Mouse (Mus musculus): ENCODE measurements at regions not wholly inside any gene's neighbourhood (a gene's known extent, or its start where the extent isn't known, plus 50 kb on each side); places are given as distances from the start of the nearest gene placed in this dataset.

DNA sequence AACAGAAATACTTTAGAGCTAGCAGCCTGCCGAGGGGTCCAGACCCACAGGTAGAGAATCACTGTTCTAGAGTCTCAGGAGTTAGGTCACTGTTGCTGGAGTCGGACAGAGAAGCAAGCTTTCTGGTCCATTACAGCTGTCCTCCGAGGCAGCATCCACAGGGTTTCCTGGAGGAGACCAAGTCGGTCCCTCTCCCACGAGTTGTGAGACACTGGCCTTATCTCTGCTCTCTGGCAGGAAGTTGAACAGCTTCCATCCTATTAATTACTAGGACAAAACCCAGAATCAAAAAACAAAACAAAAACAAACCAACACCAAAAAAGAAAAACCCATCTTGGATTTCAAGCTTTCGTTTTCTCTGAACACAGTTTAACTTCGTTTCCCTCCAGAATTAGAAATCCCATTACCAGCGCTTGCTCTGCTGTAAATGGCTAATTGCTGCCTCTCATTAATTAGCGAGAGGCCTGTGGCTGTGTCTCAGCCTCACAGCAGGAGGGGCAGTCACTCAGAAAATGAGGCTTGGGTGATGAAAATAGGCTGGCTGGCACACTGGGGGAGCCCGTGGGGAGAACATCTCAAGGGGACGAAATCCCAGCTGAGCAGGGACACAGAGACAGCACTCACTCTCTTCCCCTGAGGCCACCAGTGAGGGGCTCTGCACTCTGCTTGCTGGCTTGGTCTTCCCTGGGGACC is 201.3 kb downstream of the Adgrd1 start:
- Histone ChIP-seq H3K27ac (no peak overlapping the region), H3K9me3 (no peaks in the 10 kb centered on the region)
- WGBS: 34% methylated on average over 11 of the region's 11 CpGs

DNA sequence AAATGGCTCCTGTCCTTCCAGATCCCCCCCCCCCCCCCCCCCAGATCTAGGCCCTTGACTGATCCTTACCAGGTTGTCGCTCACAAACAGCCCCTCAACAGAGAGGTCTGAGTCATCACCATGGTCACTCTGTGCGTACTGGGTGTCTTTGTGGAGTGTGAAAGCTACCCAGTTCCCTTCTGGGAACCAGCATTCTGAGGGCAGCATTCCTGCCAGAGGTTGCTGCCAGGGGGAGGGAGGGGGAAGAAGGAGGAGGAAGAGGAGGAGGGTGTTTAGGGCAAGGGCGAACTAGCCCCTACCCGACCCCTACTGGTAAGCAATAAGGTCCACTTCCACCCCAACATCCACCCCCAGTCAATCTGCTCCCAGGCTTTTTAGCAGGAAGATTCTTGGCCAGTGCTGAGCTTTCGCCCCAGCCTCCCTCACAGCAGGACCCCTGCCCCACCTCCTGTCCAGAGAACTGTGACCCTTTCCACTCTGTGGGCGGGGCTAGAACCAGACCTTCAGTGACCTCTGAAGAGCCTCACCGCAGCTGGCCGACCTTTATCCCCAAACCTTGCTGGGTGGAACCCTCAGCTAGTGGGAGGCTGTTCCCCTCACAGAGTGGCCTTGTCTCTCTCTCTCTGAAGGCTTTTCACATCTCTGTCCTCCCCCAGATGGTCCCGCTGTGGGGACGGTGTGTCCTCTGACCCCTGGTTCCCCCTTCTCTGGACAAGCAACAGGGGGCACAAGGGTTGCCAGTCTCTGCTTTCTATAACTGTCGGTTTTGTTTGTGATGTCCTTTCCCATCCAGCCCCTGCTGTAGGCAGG is 202.2 kb upstream of the Sfswap start:
- Histone ChIP-seq H3K4me3 (no peak overlapping the region), H3K27ac (no peak overlapping the region), H3K27me3 (replicated peaks) (no peaks in the 10 kb centered on the region), H3K9ac (no peak overlapping the region), H3K9me3 (no peaks in the 10 kb centered on the region), H3K36me3 (no peaks in the 10 kb centered on the region), H3K4me1 (peaks cover 9% of the 10 kb centered on the region; the same call in 1 of the 2 replicates), H3K4me2 (replicated peaks) (no peak overlapping the region)
- 12% methylated on average over 11 of the region's 11 CpGs for WGBS
- ATAC-seq (ENCODE audit: low FRiP score, low read depth): no peak

More for the DNA sequence above, 201.3 kb downstream of the Adgrd1 start:
- no peak for ATAC-seq (ENCODE audit: low FRiP score, low read depth)
- Histone ChIP-seq H3K9ac (no peak overlapping the region), H3K4me2 (replicated peaks) (no peak overlapping the region), H3K4me1 (peaks cover 9% of the 10 kb centered on the region; the same call in 1 of the 2 replicates), H3K36me3 (no peaks in the 10 kb centered on the region), H3K27me3 (replicated peaks) (no peaks in the 10 kb centered on the region), H3K4me3 (no peak overlapping the region)

DNA sequence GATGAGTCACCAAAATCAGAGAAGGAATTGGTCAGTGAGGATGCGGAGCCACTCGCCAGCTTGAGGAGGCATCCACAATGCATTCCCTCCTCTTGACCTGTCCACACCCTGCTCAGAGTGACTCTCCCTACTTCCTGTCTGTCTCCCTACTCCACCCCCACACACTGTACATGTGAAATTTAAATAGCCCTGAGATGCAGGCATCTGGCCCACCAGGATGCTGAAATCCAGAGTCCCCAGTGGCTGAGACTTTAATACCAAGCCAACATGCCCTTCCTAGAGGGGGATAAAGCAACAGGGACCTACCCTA is 201.6 kb upstream of the Sfswap start:
- 30% methylated on average over 2 of the region's 2 CpGs for WGBS
- Histone ChIP-seq H3K4me2 (replicated peaks) (no peak overlapping the region), H3K9ac (no peak overlapping the region), H3K4me3 (no peak overlapping the region), H3K27me3 (replicated peaks) (no peaks in the 10 kb centered on the region), H3K27ac (no peak overlapping the region), H3K9me3 (no peaks in the 10 kb centered on the region), H3K36me3 (no peaks in the 10 kb centered on the region), H3K4me1 (peaks cover 9% of the 10 kb centered on the region; the same call in 1 of the 2 replicates)
- no peak for ATAC-seq (ENCODE audit: low FRiP score, low read depth)

DNA sequence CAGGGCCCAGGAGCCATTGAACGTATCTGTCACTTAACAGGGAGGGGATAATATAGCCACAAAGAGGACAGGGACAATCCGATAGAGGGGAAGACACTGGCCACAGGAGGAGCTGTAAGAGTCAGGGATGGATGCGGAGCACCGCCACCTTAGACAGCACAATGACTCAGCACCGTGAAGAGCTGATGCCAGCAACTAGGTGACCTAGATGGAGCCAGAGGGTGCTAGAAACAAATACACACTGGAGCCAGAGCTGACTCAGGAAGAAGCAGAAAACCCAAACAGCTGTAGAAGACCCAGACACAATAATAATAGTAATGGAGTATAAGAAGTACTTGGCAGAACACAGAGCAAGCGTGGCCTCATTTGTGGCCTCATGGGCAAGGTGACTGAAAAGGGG is 200.6 kb upstream of the Sfswap start:
- Histone ChIP-seq H3K4me3 (no peak overlapping the region), H3K9me3 (no peaks in the 10 kb centered on the region), H3K27ac (no peak overlapping the region), H3K4me1 (peaks cover 9% of the 10 kb centered on the region; the same call in 1 of the 2 replicates), H3K4me2 (replicated peaks) (no peak overlapping the region), H3K36me3 (no peaks in the 10 kb centered on the region), H3K27me3 (replicated peaks) (no peaks in the 10 kb centered on the region), H3K9ac (no peak overlapping the region)
- ATAC-seq (ENCODE audit: low FRiP score, low read depth): no peak
- 90% methylated on average over 6 of the region's 6 CpGs for WGBS

DNA sequence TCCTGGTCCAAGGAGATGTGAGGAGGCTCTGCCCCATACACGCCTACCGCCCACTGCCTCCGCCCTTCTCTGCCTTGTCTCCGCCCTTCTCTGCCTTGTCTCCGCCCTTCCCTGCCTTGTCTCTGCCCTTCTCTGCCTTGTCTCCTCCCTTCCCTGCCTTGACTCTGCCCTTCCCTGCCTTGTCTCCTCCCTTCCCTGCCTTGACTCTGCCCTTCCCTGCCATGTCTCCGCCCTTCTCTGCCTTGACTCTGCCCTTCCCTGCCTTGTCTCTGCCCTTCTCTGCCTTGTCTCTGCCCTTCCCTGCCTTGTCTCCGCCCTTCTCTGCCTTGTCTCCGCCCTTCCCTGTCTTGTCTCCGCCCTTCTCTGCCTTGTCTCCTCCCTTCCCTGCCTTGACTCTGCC is 185.4 kb upstream of the Sfswap start:
- Histone ChIP-seq H3K4me2 (replicated peaks) (no peak overlapping the region), H3K9me3 (no peaks in the 10 kb centered on the region), H3K36me3 (no peaks in the 10 kb centered on the region), H3K9ac (no peak overlapping the region), H3K27me3 (replicated peaks) (no peaks in the 10 kb centered on the region), H3K4me3 (no peak overlapping the region), H3K4me1 (no peaks in the 10 kb centered on the region), H3K27ac (no peak overlapping the region)
- ATAC-seq (ENCODE audit: low FRiP score, low read depth): no peak
- 54% methylated on average over 9 of the region's 9 CpGs for WGBS

DNA sequence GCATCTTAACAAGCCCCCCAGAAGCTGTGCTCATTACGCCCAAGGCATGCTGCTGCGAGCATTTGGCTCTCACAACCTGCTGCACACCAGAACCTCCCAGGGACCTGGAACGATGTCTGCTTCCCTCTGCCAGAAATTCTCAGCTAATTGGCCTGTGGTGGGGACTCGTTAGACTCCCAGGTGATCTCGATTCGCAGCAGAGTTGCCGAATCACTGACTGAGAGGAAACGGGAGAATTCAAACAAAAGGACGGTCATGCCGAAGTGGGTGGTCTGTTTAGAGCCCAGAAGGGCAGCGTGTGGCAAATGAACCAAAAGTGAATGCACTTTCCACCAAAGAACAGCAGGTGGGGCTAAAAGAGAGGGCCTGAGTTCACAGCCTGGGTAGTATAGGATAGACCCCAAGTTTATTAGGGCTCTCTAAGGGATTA is 169.9 kb upstream of the Sfswap start:
- Histone ChIP-seq H3K27me3 (replicated peaks) (no peaks in the 10 kb centered on the region), H3K27ac (no peak overlapping the region), H3K4me3 (no peak overlapping the region), H3K4me2 (replicated peaks) (0 out of 2 replicates have a peak overlapping the region, but pooled peaks have one; percentile 16), H3K36me3 (no peaks in the 10 kb centered on the region), H3K4me1 (no peaks in the 10 kb centered on the region; the same call in 1 of the 2 replicates), H3K9ac (no peak overlapping the region), H3K9me3 (no peaks in the 10 kb centered on the region; the same call in 1 of the 2 replicates)
- 13% methylated on average over 11 of the region's 11 CpGs for WGBS
- no peak for ATAC-seq (ENCODE audit: low FRiP score, low read depth)

DNA sequence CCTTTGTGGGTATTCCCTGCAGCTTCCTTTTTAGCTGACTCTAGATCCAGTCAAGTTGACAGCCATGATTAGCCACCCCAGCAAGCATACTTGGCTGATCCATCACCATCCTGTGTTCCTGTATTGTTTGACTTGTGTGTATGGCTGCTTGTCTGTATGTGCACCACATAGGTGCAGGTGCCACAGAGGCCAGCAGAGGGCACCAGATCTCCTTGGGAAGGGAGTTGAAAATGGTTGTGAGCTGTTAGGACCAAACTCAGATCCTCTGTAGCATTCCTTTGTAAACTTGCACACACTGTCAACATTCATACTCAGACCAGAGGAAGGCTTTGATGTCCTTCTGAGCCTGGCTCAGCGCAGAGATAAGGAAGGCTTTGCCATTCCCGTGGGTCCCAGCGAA is 169.0 kb upstream of the Sfswap start:
- WGBS: 95% methylated on average over 3 of the region's 3 CpGs
- Histone ChIP-seq H3K4me2 (replicated peaks) (no peak overlapping the region), H3K36me3 (no peaks in the 10 kb centered on the region), H3K4me1 (no peaks in the 10 kb centered on the region; the same call in 1 of the 2 replicates), H3K27ac (no peak overlapping the region), H3K27me3 (replicated peaks) (no peaks in the 10 kb centered on the region), H3K9me3 (no peaks in the 10 kb centered on the region; the same call in 1 of the 2 replicates), H3K4me3 (no peak overlapping the region), H3K9ac (no peak overlapping the region)
- no peak for ATAC-seq (ENCODE audit: low FRiP score, low read depth)

DNA sequence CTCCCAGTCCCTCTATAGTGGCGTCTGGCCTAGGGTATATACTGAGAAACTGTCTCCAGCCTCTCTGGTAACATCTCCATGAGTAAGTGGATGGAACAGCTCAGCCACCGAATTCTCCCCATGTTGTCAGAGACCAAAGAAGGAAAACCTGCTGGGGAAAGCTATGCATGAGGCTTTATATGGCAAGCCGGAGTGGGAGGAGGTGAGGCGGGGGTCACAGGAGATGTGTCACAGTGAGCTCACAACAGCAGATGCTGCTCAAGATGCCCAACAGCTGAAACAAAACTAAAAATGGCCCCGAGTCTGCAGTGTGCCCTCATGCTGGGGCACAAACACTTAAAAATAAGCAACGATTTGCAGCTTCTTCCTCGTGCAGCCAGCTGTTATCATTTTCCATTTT is 162.5 kb upstream of the Sfswap start:
- 78% methylated on average over 7 of the region's 7 CpGs for WGBS
- Histone ChIP-seq H3K36me3 (no peaks in the 10 kb centered on the region), H3K27ac (no peak overlapping the region), H3K9ac (no peak overlapping the region), H3K4me2 (replicated peaks) (no peak overlapping the region), H3K27me3 (replicated peaks) (no peaks in the 10 kb centered on the region), H3K4me3 (no peak overlapping the region), H3K4me1 (no peaks in the 10 kb centered on the region), H3K9me3 (no peaks in the 10 kb centered on the region)
- no peak for ATAC-seq (ENCODE audit: low FRiP score, low read depth)

DNA sequence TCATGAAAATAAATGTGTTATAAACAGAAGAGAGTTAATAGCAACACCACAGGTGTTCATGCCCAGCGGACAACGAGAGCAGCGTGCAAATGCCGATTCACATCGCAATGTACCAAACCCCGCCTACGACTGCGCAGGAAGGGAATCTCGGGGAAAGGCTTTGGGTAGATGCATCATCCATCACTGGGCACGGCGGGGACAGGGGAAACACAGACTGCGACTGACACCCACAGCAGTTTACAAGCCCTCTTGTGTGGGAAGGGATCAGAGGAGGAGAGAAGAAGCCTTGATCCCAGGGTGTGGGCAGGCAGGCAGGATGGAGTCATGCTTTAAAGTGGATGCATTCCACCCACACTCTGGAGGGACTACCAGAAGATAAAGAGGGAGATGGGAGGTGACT is 157.0 kb upstream of the Sfswap start:
- Histone ChIP-seq H3K4me1 (0 out of 2 replicates have a peak, but pooled peaks cover 5% of the 10 kb centered on the region), H3K27me3 (replicated peaks) (no peaks in the 10 kb centered on the region), H3K9ac (no peak overlapping the region), H3K4me3 (no peak overlapping the region), H3K9me3 (no peaks in the 10 kb centered on the region), H3K27ac (no peak overlapping the region), H3K4me2 (replicated peaks) (no peak overlapping the region), H3K36me3 (no peaks in the 10 kb centered on the region)
- ATAC-seq (ENCODE audit: low FRiP score, low read depth): no peak
- 68% methylated on average over 12 of the region's 12 CpGs for WGBS

DNA sequence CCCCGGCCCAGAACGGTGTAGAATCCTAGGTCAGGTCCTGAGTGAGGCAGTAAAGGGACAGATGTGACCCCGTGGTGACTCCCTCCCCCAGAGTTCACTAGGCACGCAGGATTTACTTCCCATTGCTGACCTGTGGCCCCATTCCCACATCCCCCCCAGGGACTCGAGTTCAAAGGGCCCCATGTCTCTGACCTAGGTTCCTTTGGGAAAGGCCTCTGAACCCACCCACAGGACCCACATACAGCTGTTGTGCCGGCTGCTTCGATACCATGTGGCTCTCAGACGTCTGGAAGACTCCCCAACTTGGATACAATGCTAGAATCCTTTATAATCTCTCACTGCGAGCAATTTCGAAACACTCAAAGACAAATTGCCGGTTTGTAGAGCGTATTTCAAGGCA is 151.0 kb upstream of the Sfswap start:
- Histone ChIP-seq H3K9me3 (no peaks in the 10 kb centered on the region), H3K4me2 (replicated peaks) (no peak overlapping the region), H3K27ac (no peak overlapping the region), H3K4me3 (no peak overlapping the region), H3K9ac (no peak overlapping the region), H3K36me3 (no peaks in the 10 kb centered on the region), H3K4me1 (peaks cover 5% of the 10 kb centered on the region; the same call in 1 of the 2 replicates), H3K27me3 (replicated peaks) (no peaks in the 10 kb centered on the region)
- ATAC-seq (ENCODE audit: low FRiP score, low read depth): no peak
- 47% methylated on average over 12 of the region's 12 CpGs for WGBS

DNA sequence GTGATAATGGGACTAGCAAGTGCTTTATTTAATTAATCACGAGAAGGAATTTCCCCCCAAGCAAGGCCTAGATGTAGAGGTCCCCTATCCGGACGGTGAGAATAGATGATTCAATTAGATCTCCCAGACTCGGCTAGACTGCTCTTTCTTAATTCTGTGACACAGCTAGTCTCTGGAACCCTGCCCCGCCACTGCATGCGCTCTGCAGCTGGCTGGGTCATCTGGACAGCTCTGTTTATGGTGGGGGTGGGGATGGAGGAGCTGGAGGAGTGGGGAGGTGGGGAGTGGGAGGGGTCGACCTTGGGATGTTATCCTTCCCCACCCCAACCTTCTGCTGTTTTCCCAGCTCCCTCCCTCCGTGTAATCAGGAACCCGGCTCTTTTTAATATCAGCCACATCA is 147.5 kb upstream of the Sfswap start:
- Histone ChIP-seq H3K27ac (no peak overlapping the region), H3K4me1 (peaks cover 5% of the 10 kb centered on the region; the same call in 1 of the 2 replicates), H3K36me3 (no peaks in the 10 kb centered on the region), H3K27me3 (replicated peaks) (no peaks in the 10 kb centered on the region), H3K9ac (no peak overlapping the region), H3K4me2 (replicated peaks) (no peak overlapping the region), H3K4me3 (no peak overlapping the region), H3K9me3 (no peaks in the 10 kb centered on the region)
- 31% methylated on average over 9 of the region's 9 CpGs for WGBS
- ATAC-seq (ENCODE audit: low FRiP score, low read depth): no peak

DNA sequence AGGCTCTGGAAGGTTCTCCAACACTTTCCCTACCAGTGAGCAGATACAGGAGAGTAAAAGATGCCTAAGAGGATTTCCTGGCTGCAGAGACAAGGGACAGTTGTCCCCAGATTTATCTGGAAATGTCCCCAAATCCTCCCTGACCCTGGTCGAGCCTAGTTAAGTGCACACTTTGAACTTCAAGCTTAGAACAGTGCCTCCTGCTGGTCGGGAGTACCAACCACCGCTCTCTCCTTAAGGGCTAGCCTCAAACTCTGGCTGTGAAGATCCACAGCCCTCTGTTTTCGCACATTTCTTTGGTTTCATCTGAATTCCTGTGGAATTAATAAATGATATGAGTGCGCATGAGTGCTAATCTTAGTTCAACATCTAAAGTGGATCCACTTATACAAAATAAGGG is 146.1 kb upstream of the Sfswap start:
- WGBS: 82% methylated on average over 5 of the region's 5 CpGs
- H3K4me2 ChIP-seq (replicated peaks): no peak overlapping the region
- H3K27me3 ChIP-seq (replicated peaks): no peaks in the 10 kb centered on the region
- no peak overlapping the region for H3K27ac ChIP-seq
- H3K36me3 ChIP-seq: no peaks in the 10 kb centered on the region
- peaks cover 5% of the 10 kb centered on the region; the same call in 1 of the 2 replicates for H3K4me1 ChIP-seq
- H3K4me3 ChIP-seq: no peak overlapping the region
- no peaks in the 10 kb centered on the region for H3K9me3 ChIP-seq
- H3K9ac ChIP-seq: no peak overlapping the region
- ATAC-seq (ENCODE audit: low FRiP score, low read depth): no peak
